Mouse (Mus musculus): ENCODE measurements around the gene Nfkbib.

- TF ChIP-seq CTCF (IDR thresholded peaks at IDR 0.05; ENCODE audit: low read depth) (no peak), EP300 (IDR thresholded peaks at IDR 0.05; ENCODE audit: low read depth) (no peak)
These were observed 47.2 kb upstream of the Nfkbib start for GRCm38 (mm10) chr7:28814306-28815034.

Data from liver, embryonic 14.5 days (tissue).